Comparison of ENCODE assay signal across 8 mouse cellular contexts in the genomic region with DNA sequence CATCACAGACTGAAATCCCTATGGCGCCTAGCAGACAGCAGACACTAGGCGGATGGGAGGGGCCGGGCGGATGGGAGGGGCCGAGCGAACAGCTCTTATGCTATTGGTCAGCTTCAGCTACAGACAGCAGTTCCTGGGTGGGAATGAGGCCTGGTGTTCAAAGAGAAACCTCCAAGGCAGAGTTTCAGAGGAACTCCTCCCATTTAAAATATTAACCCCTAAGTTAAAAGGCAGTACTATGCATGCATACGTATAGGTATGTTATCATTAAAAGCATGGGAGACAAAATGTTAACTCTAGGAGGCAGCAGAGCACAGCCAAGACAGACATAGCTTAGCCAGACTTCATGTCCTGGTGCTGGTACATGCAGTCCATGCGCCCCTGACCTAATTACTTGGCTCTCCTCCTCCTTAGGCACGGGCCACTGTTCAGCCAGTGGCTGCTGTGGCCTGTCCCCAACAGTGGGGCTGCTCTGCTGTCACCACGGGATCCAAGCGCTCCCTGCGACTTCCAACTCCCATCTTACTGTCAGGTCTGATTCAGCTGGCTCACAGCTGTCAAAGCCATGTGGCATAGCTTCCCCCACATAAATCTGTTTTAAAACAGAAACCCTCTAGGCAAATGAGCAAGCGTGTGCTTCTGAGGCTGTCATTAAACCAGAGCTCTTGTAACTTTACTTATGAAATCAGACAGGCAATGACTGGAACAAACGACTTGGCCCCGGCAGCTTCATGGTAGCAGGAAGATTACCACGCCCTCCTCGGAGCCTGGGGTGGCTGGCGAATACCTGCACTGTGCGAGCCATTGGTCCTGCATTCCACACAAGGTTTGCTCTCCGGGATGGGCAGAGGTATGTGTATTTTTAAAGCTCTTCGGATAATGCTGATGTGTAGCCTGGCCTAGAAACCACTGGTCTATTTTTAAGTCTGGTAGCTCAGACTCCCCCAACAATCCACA. TPM values are rescaled to one million over a fixed set of nuclear protein-coding genes. Genes with fewer than 3 reads are reported as not detected.
DNase-seq lines count a peak whose midpoint lies in the region; ATAC-seq lines count a peak whose summit lies in the region.
"Had no signal": no experiment of that assay in that cellular context is flagged by ENCODE, and none has a peak within 500 bp of the region (broad histone marks: within the 10 kb centered on the region; RNA-seq: fewer than 3 reads in every experiment).

No protein-coding gene starts in this region.

- no peak overlapping the region for H3K4me3 ChIP-seq in forebrain, embryonic 10.5 days
- no peak overlapping the region for H3K4me3 ChIP-seq in heart, embryonic 15.5 days
- H3K4me3 ChIP-seq in liver, embryonic 11.5 days (ENCODE audit: low read depth, low read length): no peak overlapping the region
- no peak overlapping the region for H3K4me3 ChIP-seq in neural tube, embryonic 11.5 days (ENCODE audit: low read depth, low read length)
- H3K4me3 ChIP-seq: erythroblast, embryonic 14.5 days had no signal

- DNase-seq in adrenal gland, adult 8-10 months: peak; percentile 64
- DNase-seq in forebrain, embryonic 10.5 days (ENCODE audit: extremely low spot score, low spot score): peak; percentile 35
- DNase-seq in kidney, postnatal 14 days: peak; percentile 65
- DNase-seq in liver, embryonic 11.5 days (ENCODE audit: low spot score): peak; percentile 41
- DNase-seq in neural tube, embryonic 11.5 days (ENCODE audit: low spot score): peak; percentile 43
- no peak for DNase-seq in thymus, postnatal 14 days

- H3K9me3 ChIP-seq in forebrain, embryonic 10.5 days: no peaks in the 10 kb centered on the region
- no peaks in the 10 kb centered on the region for H3K9me3 ChIP-seq in heart, embryonic 15.5 days (replicated peaks)
- no peaks in the 10 kb centered on the region for H3K9me3 ChIP-seq in liver, embryonic 11.5 days (ENCODE audit: control insufficient read depth, low read length)
- no peaks in the 10 kb centered on the region for H3K9me3 ChIP-seq in neural tube, embryonic 11.5 days (ENCODE audit: control insufficient read depth, low read length)

- peak; percentile 59 for ATAC-seq in heart, embryonic 15.5 days (replicated peaks; ENCODE audit: insufficient number of reproducible peaks, insufficient read depth, low FRiP score, low read depth)
- peak; percentile 80 for ATAC-seq in liver, embryonic 11.5 days (replicated peaks; ENCODE audit: low FRiP score)
- ATAC-seq in neural tube, embryonic 11.5 days (ENCODE audit: insufficient read depth, low FRiP score, low TSS enrichment): peak; percentile 73

- H3K27me3 ChIP-seq in forebrain, embryonic 10.5 days (ENCODE audit: poor library complexity, severe bottlenecking): no peaks in the 10 kb centered on the region
- H3K27me3 ChIP-seq in heart, embryonic 15.5 days: no peaks in the 10 kb centered on the region
- no peaks in the 10 kb centered on the region for H3K27me3 ChIP-seq in liver, embryonic 11.5 days (replicated peaks; ENCODE audit: control insufficient read depth, insufficient read depth, low read length)
- H3K27me3 ChIP-seq in neural tube, embryonic 11.5 days (ENCODE audit: control insufficient read depth, insufficient read depth, low read length): no peaks in the 10 kb centered on the region

- peak overlapping the region; percentile 20; the same call in 1 of the 2 replicates for H3K27ac ChIP-seq in forebrain, embryonic 10.5 days
- peak overlapping the region; percentile 81 for H3K27ac ChIP-seq in heart, embryonic 15.5 days
- H3K27ac ChIP-seq in liver, embryonic 11.5 days (ENCODE audit: low read depth, low read length): no peak overlapping the region
- H3K27ac ChIP-seq in neural tube, embryonic 11.5 days (ENCODE audit: low read depth, low read length): 0 out of 2 replicates have a peak overlapping the region, but pooled peaks have one; percentile 27

- peaks cover 53% of the 10 kb centered on the region for H3K36me3 ChIP-seq in forebrain, embryonic 10.5 days (replicated peaks)
- peaks cover 22% of the 10 kb centered on the region for H3K36me3 ChIP-seq in heart, embryonic 15.5 days
- peaks cover 6% of the 10 kb centered on the region for H3K36me3 ChIP-seq in liver, embryonic 11.5 days (ENCODE audit: control insufficient read depth, insufficient read depth, low read length)
- H3K36me3 ChIP-seq in neural tube, embryonic 11.5 days (ENCODE audit: control insufficient read depth, insufficient read depth, low read length): peaks cover 7% of the 10 kb centered on the region

- H3K9ac ChIP-seq in heart, embryonic 15.5 days: no peak overlapping the region
- H3K9ac ChIP-seq in liver, embryonic 11.5 days (ENCODE audit: low read depth, low read length): no peak overlapping the region
- peak overlapping the region; percentile 18 for H3K9ac ChIP-seq in neural tube, embryonic 11.5 days (ENCODE audit: low read length)

- WGBS in forebrain, embryonic 10.5 days: 77% methylated on average over 21 of the region's 21 CpGs
- 47% methylated on average over 21 of the region's 21 CpGs for WGBS in heart, embryonic 15.5 days
- 76% methylated on average over 21 of the region's 21 CpGs for WGBS in liver, embryonic 11.5 days
- 62% methylated on average over 21 of the region's 21 CpGs for WGBS in neural tube, embryonic 11.5 days

- peak overlapping the region; percentile 38 for H3K4me2 ChIP-seq in heart, embryonic 15.5 days
- no peak overlapping the region for H3K4me2 ChIP-seq in liver, embryonic 11.5 days
- no peak overlapping the region for H3K4me2 ChIP-seq in neural tube, embryonic 11.5 days (ENCODE audit: low read depth)

- peaks cover 14% of the 10 kb centered on the region for H3K4me1 ChIP-seq in forebrain, embryonic 10.5 days
- H3K4me1 ChIP-seq in heart, embryonic 15.5 days (replicated peaks): peaks cover 32% of the 10 kb centered on the region
- peaks cover 5% of the 10 kb centered on the region; the same call in 1 of the 2 replicates for H3K4me1 ChIP-seq in liver, embryonic 11.5 days (replicated peaks; ENCODE audit: control insufficient read depth, insufficient read depth, low read length)
- peaks cover 2% of the 10 kb centered on the region for H3K4me1 ChIP-seq in neural tube, embryonic 11.5 days (ENCODE audit: control insufficient read depth, insufficient read depth, low read length)

RNA-seq across cellular contexts. Expression of gene Map3k4, which starts 52.3 kb away (rescaled TPM):
- 10 to 100 TPM; 25.3 to 39.6 (median 34.3) TPM for total RNA-seq in adrenal gland, adult 8-10 months (2022)
- 49.4 and 49.5 TPM in 2 replicates for polyA plus RNA-seq in forebrain, embryonic 10.5 days (2016; fragmentation: Nextera tagmentation; extraction: Ambion mirVana)
- polyA plus RNA-seq in heart, embryonic 15.5 days (2015; fragmentation: Nextera tagmentation; extraction: Ambion mirVana): 31.5 and 34.7 TPM in 2 replicates
- 28.4 and 29.3 TPM in 2 replicates for polyA plus RNA-seq in liver, embryonic 11.5 days (2014; fragmentation: Nextera tagmentation; extraction: Ambion mirVana)
- polyA plus RNA-seq in neural tube, embryonic 11.5 days (2014; fragmentation: Nextera tagmentation; extraction: Ambion mirVana): 38.4 and 45.0 TPM in 2 replicates
